Mouse (Mus musculus) cerebellum, postnatal 36 days (tissue): ENCODE results near the gene Specc1l.
"Not testable (repeated sequence)": the region's sequence is repeated elsewhere in the genome, so short reads cannot be mapped to it uniquely, and the experiment has no call there.

Source experiments
- DNase-seq, 2 experiments: peaks; one replicate each; pipeline ENCODE4 v3.0.0; 2021 to 2022; ENCODE audit warnings: mixed read lengths in 2 of 2

Gene Specc1l

DNA sequence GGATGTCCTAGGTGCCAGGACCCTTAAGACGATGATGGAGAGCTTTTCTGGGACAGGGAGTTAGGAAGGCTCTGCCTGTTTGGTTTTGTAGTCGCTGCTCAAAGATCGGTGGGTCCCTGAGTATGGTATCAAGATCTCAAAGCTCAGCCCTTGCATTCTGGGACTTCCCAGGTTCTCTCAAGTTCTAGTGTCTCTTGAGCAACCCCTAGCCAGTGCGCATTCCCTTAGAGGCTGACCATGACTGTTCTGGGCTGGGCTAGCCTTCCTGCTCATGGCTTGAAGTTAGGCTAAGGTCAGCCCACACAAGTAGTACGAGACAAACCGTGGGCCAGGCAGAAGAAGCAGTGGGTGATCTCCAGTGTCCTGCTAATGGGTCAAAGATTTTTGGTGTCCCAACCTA lies 106.3 kb downstream of the Specc1l start:
- no peak for DNase-seq

GRCm38 (mm10) chr10:75320321-75320720 lies 108.4 kb downstream of the Specc1l start:
- DNase-seq: no peak

- no peak for DNase-seq
Measured at GRCm38 (mm10) chr10:75322966-75323365, 111.1 kb downstream of the Specc1l start.

GRCm38 (mm10) chr10:75323986-75324385 lies 112.1 kb downstream of the Specc1l start:
- DNase-seq: no peak

GRCm38 (mm10) chr10:75324391-75324790 lies 112.5 kb downstream of the Specc1l start:
- no peak for DNase-seq

GRCm38 (mm10) chr10:75325821-75326220 lies 113.9 kb downstream of the Specc1l start:
- DNase-seq: no peak

DNA sequence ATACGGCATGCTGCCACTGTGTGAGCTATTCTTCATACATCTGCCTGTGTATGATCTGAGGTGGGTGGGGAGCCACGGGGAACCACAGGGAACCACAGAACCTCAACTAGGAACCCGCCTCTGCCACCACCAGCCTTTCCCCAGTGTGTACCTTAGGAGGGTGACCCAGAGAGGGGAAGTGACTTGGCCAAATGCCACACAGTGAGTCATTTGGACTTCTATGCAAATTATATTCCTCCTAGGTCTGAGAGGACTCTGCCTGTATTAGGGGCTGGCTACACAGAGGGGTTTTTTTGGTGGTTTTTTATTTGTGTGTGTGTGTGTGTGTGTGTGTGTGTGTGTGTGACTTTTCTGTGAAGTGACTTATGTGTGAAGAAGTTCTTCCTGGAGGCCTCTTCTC lies 114.7 kb downstream of the Specc1l start:
- DNase-seq: no peak

- DNase-seq: no peak
Measured at GRCm38 (mm10) chr10:75327081-75327480, 115.2 kb downstream of the Specc1l start.

DNA sequence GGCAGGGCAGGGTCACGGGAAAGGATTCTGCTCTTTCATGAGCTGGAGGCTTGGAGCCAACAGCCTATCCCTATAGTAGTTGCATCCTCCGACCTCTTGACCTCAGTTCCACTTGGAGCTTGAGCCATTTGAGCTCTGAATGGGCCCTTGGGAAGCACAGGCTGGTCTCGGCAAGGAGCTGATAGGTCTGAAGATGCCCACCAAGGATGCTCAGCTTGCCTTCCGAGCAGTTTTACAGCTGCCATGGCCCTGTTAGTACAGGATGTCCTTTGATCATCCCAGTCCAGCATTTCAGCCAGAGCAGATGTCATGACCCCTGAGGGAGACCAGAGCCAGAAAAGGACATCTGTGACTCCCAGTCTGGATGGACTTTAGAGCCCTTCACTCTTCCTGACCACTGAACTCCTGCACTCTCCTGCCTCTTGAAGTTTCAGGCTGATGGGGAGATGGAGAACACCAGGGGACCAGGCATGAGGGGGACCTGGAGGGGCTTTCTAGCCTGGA lies 116.4 kb downstream of the Specc1l start:
- DNase-seq: no peak

DNA sequence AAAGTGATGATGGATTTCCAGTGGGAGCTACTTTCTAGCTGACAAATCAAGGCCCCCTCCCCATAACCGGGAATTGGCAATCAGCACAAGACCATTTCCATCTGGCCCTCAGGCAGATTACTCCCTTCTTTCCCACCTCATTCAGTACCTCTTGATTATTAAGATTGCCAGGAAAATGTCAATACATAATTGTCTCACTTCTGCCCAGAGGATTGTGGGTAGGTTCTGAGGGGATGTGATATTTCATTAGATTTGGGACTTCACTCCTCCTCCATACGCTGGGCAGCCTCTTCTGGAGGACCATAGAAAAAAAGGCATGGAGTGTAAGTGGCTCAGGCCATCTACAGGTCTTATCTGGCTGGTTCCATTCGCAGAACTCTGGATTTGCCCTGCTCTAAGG lies 120.4 kb downstream of the Specc1l start:
- no peak for DNase-seq

DNA sequence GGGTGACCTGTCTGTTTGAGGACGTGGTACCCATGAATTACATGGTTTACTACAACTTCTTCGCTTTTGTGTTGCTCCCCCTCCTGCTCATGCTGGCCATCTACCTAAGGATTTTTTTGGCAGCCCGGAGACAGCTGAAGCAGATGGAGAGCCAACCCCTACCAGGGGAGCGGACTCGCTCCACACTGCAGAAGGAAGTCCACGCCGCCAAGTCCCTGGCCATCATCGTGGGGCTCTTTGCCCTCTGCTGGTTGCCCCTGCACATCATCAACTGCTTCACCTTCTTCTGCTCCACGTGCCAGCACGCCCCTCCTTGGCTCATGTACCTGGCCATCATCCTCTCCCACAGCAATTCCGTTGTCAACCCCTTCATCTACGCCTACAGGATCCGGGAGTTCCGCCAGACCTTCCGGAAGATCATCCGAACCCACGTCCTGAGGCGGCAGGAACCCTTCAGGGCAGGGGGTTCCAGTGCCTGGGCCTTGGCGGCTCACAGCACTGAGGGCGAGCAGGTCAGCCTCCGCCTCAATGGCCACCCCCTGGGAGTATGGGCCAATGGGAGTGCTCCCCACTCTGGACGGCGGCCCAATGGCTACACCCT lies 121.4 kb downstream of the Specc1l start:
- DNase-seq: peak; percentile 29 to 48

DNA sequence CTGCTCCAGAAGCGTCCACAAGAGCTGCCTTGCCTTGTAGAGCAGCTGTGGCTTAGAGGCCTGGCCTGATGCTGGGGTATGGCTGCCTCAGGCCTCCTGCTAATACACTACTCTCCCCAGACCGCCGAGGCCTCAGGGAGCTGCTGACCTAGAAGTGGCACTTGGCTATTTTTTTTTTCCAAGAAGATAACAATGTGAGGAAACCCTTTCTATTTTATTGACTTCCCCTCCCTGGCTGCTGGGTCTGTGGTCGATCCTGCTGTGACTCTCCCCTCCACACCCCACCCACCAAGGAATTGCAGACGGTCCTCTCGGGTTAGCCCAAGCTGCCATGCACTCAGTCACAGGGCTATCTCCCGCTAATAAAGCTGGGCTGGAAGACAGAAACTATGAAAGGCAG lies 122.3 kb downstream of the Specc1l start:
- no peak for DNase-seq

DNA sequence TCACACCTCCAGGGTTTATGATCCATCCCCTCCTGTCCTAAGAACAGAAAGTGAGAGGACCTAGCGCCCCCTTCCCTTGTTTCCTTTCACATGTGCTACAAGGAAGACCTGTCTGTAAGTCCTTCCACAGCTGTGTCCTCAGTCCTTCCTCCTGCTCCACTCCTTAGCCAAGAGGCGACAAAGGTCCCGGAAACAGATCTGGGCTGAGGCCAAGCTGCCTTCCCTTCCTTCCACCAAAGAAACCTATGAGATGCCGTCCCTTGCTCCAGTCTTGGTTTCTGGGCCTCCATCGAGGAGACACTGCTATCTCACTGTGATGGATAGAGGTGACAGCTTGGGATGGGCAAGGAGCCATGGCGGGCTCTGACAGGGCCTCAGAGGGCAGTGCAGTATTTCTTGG lies 123.2 kb downstream of the Specc1l start:
- no peak for DNase-seq

GRCm38 (mm10) chr10:75337231-75337630 lies 125.4 kb downstream of the Specc1l start:
- DNase-seq: no peak

DNA sequence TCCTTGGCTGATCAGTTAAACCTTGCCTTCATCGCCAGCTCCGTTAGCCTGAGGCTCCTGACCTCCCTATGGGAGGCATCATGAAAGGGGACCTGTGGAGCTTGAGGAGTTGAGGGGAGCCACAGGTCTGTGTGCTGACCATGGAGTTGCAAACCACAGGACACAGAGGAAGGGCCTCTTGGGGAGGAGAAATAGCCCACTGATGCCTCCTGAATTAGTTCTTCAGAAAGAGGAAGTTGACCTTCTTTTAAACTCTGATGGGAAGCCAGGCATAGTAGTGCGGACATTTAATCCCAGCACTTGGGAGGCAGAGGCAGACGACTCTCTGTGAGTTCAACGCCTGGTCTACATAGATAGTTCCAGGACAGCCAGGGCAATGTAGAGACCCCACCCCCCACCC lies 127.0 kb downstream of the Specc1l start:
- no peak for DNase-seq

GRCm38 (mm10) chr10:75339377-75339776 lies 127.5 kb downstream of the Specc1l start:
- DNase-seq: no peak

- no peak for DNase-seq
Measured at GRCm38 (mm10) chr10:75341936-75342335, 130.1 kb downstream of the Specc1l start.

DNA sequence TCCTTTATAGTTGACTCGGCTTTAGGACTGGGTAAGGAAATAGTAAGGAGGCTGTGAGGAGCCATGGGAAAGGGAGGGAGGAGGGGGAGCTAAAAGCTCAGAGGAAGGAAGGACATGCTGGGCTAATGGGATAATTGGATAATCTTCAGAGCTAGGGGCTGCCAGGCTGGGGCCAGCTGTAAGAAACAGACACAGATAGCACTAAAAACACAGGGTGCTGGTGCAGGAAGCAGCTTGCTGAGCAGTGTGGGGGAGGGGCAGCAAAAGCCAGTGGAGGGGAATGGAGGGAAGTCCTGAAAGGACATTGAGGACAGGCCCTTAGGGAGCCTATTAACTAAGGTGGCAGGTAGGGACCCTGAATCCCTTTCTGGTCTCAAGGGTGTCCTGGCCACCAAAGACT lies 132.7 kb downstream of the Specc1l start:
- DNase-seq: not testable (repeated sequence)

- no peak for DNase-seq
Measured at GRCm38 (mm10) chr10:75345265-75345664, 133.4 kb downstream of the Specc1l start.

DNA sequence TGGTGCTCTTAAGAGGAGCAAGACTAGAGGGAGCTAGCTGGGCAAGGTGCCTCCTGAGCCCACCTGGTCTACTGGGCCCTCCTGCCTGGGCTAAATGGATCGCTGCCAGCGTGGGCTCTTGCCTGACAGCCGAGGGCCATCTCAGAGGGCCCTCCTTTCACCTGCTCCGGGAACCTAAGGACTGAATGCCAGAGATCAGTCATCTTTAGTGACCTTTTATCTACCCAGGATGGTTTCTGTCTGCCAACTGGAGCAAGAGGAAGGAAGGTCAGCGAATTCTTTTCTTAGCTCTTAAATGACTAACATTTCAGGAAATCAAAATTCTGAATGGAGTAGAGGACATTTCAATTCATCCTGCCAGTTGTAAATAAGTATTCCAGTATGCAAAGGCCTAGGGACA lies 138.7 kb downstream of the Specc1l start:
- no peak for DNase-seq

DNA sequence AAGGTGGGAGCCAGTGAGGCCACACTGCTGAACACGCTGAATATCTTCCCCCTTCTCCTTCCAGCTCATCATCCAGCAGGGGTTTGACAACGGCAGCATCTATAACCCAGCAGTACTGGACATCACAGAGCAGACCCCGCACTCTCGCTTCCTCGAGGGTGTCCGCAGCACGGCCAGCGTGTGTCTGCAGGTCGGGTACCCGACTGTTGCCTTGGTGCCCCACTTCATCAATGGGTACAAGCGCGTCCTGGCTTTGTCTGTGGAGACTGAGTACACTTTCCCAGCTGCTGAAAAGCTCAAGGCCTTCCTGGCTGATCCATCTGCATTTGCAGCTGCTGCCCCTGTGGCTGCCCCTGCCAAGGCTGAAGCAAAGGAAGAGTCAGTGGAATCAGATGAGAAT lies 140.7 kb downstream of the Specc1l start:
- no peak for DNase-seq

- not testable (repeated sequence) for DNase-seq
Measured at GRCm38 (mm10) chr10:75353838-75354241, 142.0 kb downstream of the Specc1l start.

- no peak for DNase-seq
Measured at GRCm38 (mm10) chr10:75355341-75355740, 143.5 kb downstream of the Specc1l start.
